Mouse (Mus musculus) CH12.LX (cell line): ENCODE measurements at regions not wholly inside any gene's neighbourhood (a gene's known extent, or its start where the extent isn't known, plus 50 kb on each side); places are given as distances from the start of the nearest gene placed in this dataset.

Experiments
- CTCF ChIP-seq, 2 experiments: IDR thresholded peaks in 1 of 2; conservative IDR thresholded peaks in 1 of 2; 2 replicates each; pipeline ENCODE4 v1.5.1; 2011 to 2012; ENCODE audit warnings: low read depth in 2 of 2, low read length in 2 of 2, improper control_type of control experiment in 1 of 2, inconsistent platforms in 1 of 2, mild to moderate bottlenecking in 1 of 2, moderate library complexity in 1 of 2
- EP300 ChIP-seq: IDR thresholded peaks from 2 replicates; pipeline ENCODE4 v1.6.1; 2011; ENCODE audit warnings: low read length, improper control_type of control experiment
- JUN ChIP-seq: IDR thresholded peaks from 2 replicates; pipeline ENCODE4 v1.6.1; 2011; ENCODE audit warnings: low read depth, mild to moderate bottlenecking, low read length, improper control_type of control experiment, moderate library complexity; ENCODE audit not compliant: insufficient read depth
- MAFK ChIP-seq: IDR thresholded peaks from 2 replicates; pipeline ENCODE4 v1.6.1; 2011; ENCODE audit warnings: low read length, improper control_type of control experiment; ENCODE audit not compliant: insufficient replicate concordance
- MAX ChIP-seq: IDR thresholded peaks from 2 replicates; pipeline ENCODE4 v1.6.1; 2011; ENCODE audit warnings: low read length, improper control_type of control experiment
- MYC ChIP-seq: IDR thresholded peaks from 2 replicates; pipeline ENCODE4 v1.6.1; 2011; ENCODE audit warnings: low read depth, mild to moderate bottlenecking, improper control_type of control experiment, low read length
- POLR2A ChIP-seq: IDR thresholded peaks from 2 replicates; pipeline ENCODE4 v1.6.1; 2011; ENCODE audit warnings: low read depth, mild to moderate bottlenecking, improper control_type of control experiment, low read length
- SMC3 ChIP-seq: IDR thresholded peaks from 2 replicates; pipeline ENCODE4 v1.6.1; 2011; ENCODE audit warnings: low read depth, low read length, improper control_type of control experiment
- USF1 ChIP-seq: IDR thresholded peaks from 2 replicates; pipeline ENCODE4 v1.6.1; 2014; ENCODE audit warnings: low read depth, mild to moderate bottlenecking, inconsistent platforms, low read length, improper control_type of control experiment

- TF ChIP-seq CTCF (conservative IDR thresholded peaks at IDR 0.05 in 1 of 2, IDR thresholded peaks at IDR 0.05 in 1 of 2; ENCODE audit: low read depth in 2 of 2, low read length in 2 of 2): no peak
- TF ChIP-seq SMC3: no peak
- TF ChIP-seq EP300: no peak
- TF ChIP-seq MYC: no peak
- TF ChIP-seq JUN: no peak
- no peak for TF ChIP-seq MAFK
- TF ChIP-seq POLR2A: no peak
- no peak for TF ChIP-seq USF1
- no peak for TF ChIP-seq MAX
These were observed 1200.6 kb upstream of the Foxg1 start for GRCm38 (mm10) chr12:48181831-48182230.
